Mouse (Mus musculus) heart, adult 2 months (tissue): ENCODE data around the gene Pknox2.

ENCODE experiments used
- CTCF ChIP-seq: fragments of 200-600 bp; IDR thresholded peaks from 2 replicates; pipeline ENCODE4 v1.8.1; 2022; ENCODE audit warnings: antibody characterized with exemption, mild to moderate bottlenecking, moderate library complexity
- EP300 ChIP-seq: fragments of 200-500 bp; IDR thresholded peaks from 2 replicates; pipeline ENCODE4 v1.6.1; 2011; ENCODE audit warnings: low read depth, low read length, control low read depth; ENCODE audit not compliant: insufficient read depth
- POLR2A ChIP-seq: fragments of 200-500 bp; IDR thresholded peaks from 2 replicates; pipeline ENCODE4 v1.6.1; 2011; ENCODE audit warnings: mild to moderate bottlenecking, low read depth, low read length, control low read depth; ENCODE audit not compliant: insufficient read depth

- no peak for TF ChIP-seq CTCF
- no peak for TF ChIP-seq POLR2A
- TF ChIP-seq EP300, result no peak
These were observed 178.1 kb downstream of the Pknox2 start for GRCm38 (mm10) chr9:36969131-36969530.
